Mouse (Mus musculus): ENCODE results near the gene Popdc2.

DNA sequence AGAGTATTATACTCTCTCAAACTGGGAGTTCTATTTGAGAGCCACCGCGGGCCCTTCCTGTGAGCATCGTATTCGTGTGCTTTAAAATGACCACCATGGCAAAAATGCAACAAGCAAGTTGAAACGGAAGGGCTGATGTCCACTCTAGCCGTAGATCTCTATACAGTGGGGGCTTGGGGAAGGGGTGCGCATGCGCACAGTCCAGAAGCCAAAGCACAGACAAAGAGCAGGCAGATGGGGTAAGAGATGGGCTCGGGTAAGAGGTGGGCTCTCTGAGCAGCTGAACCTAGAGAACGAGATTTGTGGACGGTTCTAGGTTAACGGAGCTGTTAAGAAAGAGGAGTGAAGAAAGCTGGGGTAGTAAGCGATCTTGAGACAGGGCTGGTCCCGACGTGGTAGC, 37.7 kb upstream of the Popdc2 start:
- TF ChIP-seq CTCF (IDR thresholded peaks at IDR 0.05; ENCODE audit: low read depth): no peak
- TF ChIP-seq EP300 (IDR thresholded peaks at IDR 0.05; ENCODE audit: low read depth): no peak

All from heart, postnatal 0 days (tissue).